Mouse (Mus musculus): ENCODE results near the gene 1110051M20Rik. TPM values are rescaled to one million over a fixed set of nuclear protein-coding genes. Genes with fewer than 3 reads are reported as not detected.

1110051M20Rik gene
- polyA plus RNA-seq, 1 experiment = 45.5 TPM

DNA sequence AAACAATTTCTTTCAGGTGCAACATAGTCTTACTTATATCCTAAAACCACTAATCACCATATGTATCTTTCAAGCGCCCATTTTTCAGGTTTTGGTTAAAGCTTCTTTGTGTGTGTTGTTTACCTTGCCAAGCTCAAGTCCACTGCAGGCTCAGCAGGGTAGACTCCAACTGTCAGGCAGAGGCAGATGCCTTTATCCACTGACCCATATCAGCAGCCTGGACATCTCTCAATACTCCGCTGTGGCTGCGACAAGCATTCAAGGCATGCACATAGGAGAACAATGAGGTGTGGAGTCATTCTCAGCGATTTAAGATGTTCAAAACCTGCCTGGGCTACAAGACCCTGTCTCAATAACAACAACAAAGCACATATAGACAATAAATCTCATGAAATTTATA is 50.4 kb downstream of the 1110051M20Rik start:
- no peak overlapping the region for H3ac ChIP-seq (ENCODE audit: control insufficient read depth, insufficient read length)
- H3K79me2 ChIP-seq (ENCODE audit: control insufficient read depth, insufficient read depth) = no peaks in the 10 kb centered on the region
- no peak overlapping the region for H3K4me2 ChIP-seq (ENCODE audit: low read depth)
- H3K4me3 ChIP-seq = no peak overlapping the region
- no peak for TF ChIP-seq MAX (IDR thresholded peaks at IDR 0.05; ENCODE audit: low read depth)
- TF ChIP-seq TCF3 (IDR thresholded peaks at IDR 0.05; ENCODE audit: insufficient read length, low read depth) = no peak
- no peak for TF ChIP-seq CEBPB (IDR thresholded peaks at IDR 0.05; ENCODE audit: insufficient read depth, poor library complexity, severe bottlenecking)
- no peak for TF ChIP-seq E2F4 (IDR thresholded peaks at IDR 0.05; ENCODE audit: insufficient read depth)
- TF ChIP-seq REST (IDR thresholded peaks at IDR 0.05; ENCODE audit: insufficient read depth, insufficient read length) = no peak
- TF ChIP-seq MYOG (IDR thresholded peaks at IDR 0.05; ENCODE audit: control insufficient read depth in 1 of 3, insufficient read depth in 1 of 3, insufficient read length in 2 of 3, low read depth in 2 of 3) = no peak
- TF ChIP-seq SRF (IDR thresholded peaks at IDR 0.05; ENCODE audit: control insufficient read depth, insufficient read length, low read depth) = no peak
- no peak for TF ChIP-seq POLR2AphosphoS2 (IDR thresholded peaks at IDR 0.05; ENCODE audit: insufficient read length, low read depth)
- no peak for TF ChIP-seq MYOD1 (IDR thresholded peaks at IDR 0.05; ENCODE audit: control insufficient read depth in 1 of 3, insufficient read length in 2 of 3, low read depth in 2 of 3)
- TF ChIP-seq TCF12 (IDR thresholded peaks at IDR 0.05; ENCODE audit: insufficient read depth, poor library complexity, severe bottlenecking) = no peak
- TF ChIP-seq POLR2A (IDR thresholded peaks at IDR 0.05; ENCODE audit: insufficient read length, low read depth) = no peak
- no peak for TF ChIP-seq USF1 (IDR thresholded peaks at IDR 0.05; ENCODE audit: low read depth)
- H3K36me3 ChIP-seq (ENCODE audit: control insufficient read depth, insufficient read depth) = no peaks in the 10 kb centered on the region
- H3K27me3 ChIP-seq (ENCODE audit: control insufficient read depth, insufficient read depth, insufficient read length) = no peaks in the 10 kb centered on the region

DNA sequence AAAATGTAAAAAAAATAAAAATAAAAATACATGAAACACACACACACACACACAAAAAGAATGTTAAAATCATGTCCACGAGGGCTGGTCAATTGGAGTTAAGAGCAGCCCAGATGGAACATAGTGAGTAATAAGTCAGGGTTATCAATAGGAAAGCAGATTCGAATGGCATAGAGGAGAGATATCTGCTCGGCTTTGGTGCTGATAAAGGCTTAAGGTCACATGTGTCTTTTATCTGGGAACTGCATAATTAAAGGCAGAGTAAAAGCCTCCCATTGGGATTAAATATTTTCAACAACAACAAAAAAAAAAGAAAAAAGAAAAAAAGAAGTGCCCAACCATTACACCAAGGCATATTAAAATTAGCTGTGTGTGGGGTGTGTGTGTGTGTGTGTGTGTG is 55.8 kb downstream of the 1110051M20Rik start:
- Histone ChIP-seq H3K36me3 (ENCODE audit: control insufficient read depth, insufficient read depth) (no peaks in the 10 kb centered on the region), H3K27me3 (ENCODE audit: control insufficient read depth, insufficient read depth, insufficient read length) (no peaks in the 10 kb centered on the region), H3ac (ENCODE audit: control insufficient read depth, insufficient read length) (no peak overlapping the region), H3K4me3 (no peak overlapping the region), H3K4me2 (ENCODE audit: low read depth) (peak overlapping the region; percentile 68), H3K79me2 (ENCODE audit: control insufficient read depth, insufficient read depth) (no peaks in the 10 kb centered on the region)
- TF ChIP-seq POLR2A (IDR thresholded peaks at IDR 0.05; ENCODE audit: insufficient read length, low read depth) = no peak
- TF ChIP-seq USF1 (IDR thresholded peaks at IDR 0.05; ENCODE audit: low read depth) = no peak
- no peak for TF ChIP-seq TCF3 (IDR thresholded peaks at IDR 0.05; ENCODE audit: insufficient read length, low read depth)
- no peak for TF ChIP-seq MYOG (IDR thresholded peaks at IDR 0.05; ENCODE audit: control insufficient read depth in 1 of 3, insufficient read depth in 1 of 3, insufficient read length in 2 of 3, low read depth in 2 of 3)
- TF ChIP-seq MAX (IDR thresholded peaks at IDR 0.05; ENCODE audit: low read depth) = no peak
- TF ChIP-seq REST (IDR thresholded peaks at IDR 0.05; ENCODE audit: insufficient read depth, insufficient read length) = no peak
- TF ChIP-seq MYOD1 (IDR thresholded peaks at IDR 0.05; ENCODE audit: control insufficient read depth in 1 of 3, insufficient read length in 2 of 3, low read depth in 2 of 3) = no peak
- TF ChIP-seq CEBPB (IDR thresholded peaks at IDR 0.05; ENCODE audit: insufficient read depth, poor library complexity, severe bottlenecking) = no peak
- TF ChIP-seq SRF (IDR thresholded peaks at IDR 0.05; ENCODE audit: control insufficient read depth, insufficient read length, low read depth) = no peak

DNA sequence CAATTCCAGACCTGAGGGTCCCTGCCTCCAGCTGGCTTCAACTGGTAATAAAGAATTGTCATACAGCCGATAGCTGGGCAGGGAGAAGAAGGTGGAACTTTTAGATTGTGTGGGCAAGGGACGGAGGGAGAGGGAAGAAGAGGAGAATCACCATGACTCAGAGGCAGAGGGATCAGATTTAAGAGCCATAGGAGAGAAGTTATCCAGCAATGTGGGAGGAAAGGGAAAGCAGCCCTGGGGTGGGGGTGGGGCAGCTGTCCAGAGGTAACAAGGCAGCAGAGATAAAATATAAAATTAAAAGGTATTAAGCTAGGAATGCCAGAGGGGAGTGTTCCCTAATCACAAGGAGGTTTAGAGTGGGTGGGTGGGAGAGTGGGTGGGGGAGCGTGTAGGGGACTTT is 56.2 kb downstream of the 1110051M20Rik start:
- Histone ChIP-seq H3K79me2 (ENCODE audit: control insufficient read depth, insufficient read depth) (no peaks in the 10 kb centered on the region), H3K36me3 (ENCODE audit: control insufficient read depth, insufficient read depth) (no peaks in the 10 kb centered on the region), H3K4me3 (no peak overlapping the region), H3K4me2 (ENCODE audit: low read depth) (peak overlapping the region; percentile 68), H3K27me3 (ENCODE audit: control insufficient read depth, insufficient read depth, insufficient read length) (no peaks in the 10 kb centered on the region), H3ac (ENCODE audit: control insufficient read depth, insufficient read length) (no peak overlapping the region)
- TF ChIP-seq CEBPB (IDR thresholded peaks at IDR 0.05; ENCODE audit: insufficient read depth, poor library complexity, severe bottlenecking) (no peak), E2F4 (IDR thresholded peaks at IDR 0.05; ENCODE audit: insufficient read depth) (no peak), POLR2A (IDR thresholded peaks at IDR 0.05; ENCODE audit: insufficient read length, low read depth) (no peak), USF1 (IDR thresholded peaks at IDR 0.05; ENCODE audit: low read depth) (no peak), REST (IDR thresholded peaks at IDR 0.05; ENCODE audit: insufficient read depth, insufficient read length) (no peak), MYOG (IDR thresholded peaks at IDR 0.05; ENCODE audit: control insufficient read depth in 1 of 3, insufficient read depth in 1 of 3, insufficient read length in 2 of 3, low read depth in 2 of 3) (no peak), TCF12 (IDR thresholded peaks at IDR 0.05; ENCODE audit: insufficient read depth, poor library complexity, severe bottlenecking) (no peak), POLR2AphosphoS2 (IDR thresholded peaks at IDR 0.05; ENCODE audit: insufficient read length, low read depth) (no peak), SRF (IDR thresholded peaks at IDR 0.05; ENCODE audit: control insufficient read depth, insufficient read length, low read depth) (no peak), MAX (IDR thresholded peaks at IDR 0.05; ENCODE audit: low read depth) (no peak), TCF3 (IDR thresholded peaks at IDR 0.05; ENCODE audit: insufficient read length, low read depth) (no peak), MYOD1 (IDR thresholded peaks at IDR 0.05; ENCODE audit: control insufficient read depth in 1 of 3, insufficient read length in 2 of 3, low read depth in 2 of 3) (no peak)

DNA sequence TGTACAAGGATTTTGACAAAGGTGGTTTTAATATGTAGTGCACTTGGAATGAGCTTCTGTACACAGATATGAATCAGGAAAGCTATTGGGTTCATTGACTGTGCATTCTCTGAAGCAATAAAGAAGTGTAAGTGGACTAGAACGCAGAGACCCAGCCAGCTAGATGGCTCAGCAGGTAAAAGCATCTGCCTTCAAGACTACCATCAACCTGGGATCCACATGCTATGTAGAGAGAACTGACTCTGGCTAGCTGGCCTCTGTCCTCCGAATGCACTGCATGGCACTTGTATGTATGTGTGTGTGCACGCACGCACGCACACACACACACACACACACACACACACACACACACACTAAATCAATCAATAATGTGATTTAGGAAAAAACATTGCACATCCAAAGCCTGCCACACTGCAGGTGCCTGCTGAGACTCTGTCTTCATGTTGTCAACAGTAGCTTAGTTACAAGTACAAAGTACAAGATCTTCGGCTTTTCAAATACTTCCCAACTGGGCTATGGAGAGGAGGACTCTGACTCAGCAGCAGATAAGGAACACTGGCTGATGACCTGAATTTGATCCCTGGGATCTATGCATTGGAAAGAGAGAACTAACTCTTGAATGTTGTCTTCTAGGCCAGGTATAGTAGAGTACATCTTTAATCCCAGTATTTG is 57.1 kb downstream of the 1110051M20Rik start:
- Histone ChIP-seq H3K79me2 (ENCODE audit: control insufficient read depth, insufficient read depth) (no peaks in the 10 kb centered on the region), H3K4me2 (ENCODE audit: low read depth) (peak overlapping the region; percentile 68), H3K36me3 (ENCODE audit: control insufficient read depth, insufficient read depth) (no peaks in the 10 kb centered on the region), H3ac (ENCODE audit: control insufficient read depth, insufficient read length) (no peak overlapping the region), H3K4me3 (no peak overlapping the region), H3K27me3 (ENCODE audit: control insufficient read depth, insufficient read depth, insufficient read length) (no peaks in the 10 kb centered on the region)
- TF ChIP-seq SRF (IDR thresholded peaks at IDR 0.05; ENCODE audit: control insufficient read depth, insufficient read length, low read depth) (no peak), CEBPB (IDR thresholded peaks at IDR 0.05; ENCODE audit: insufficient read depth, poor library complexity, severe bottlenecking) (no peak), TCF12 (IDR thresholded peaks at IDR 0.05; ENCODE audit: insufficient read depth, poor library complexity, severe bottlenecking) (no peak), MYOD1 (IDR thresholded peaks at IDR 0.05; ENCODE audit: control insufficient read depth in 1 of 3, insufficient read length in 2 of 3, low read depth in 2 of 3) (no peak), TCF3 (IDR thresholded peaks at IDR 0.05; ENCODE audit: insufficient read length, low read depth) (no peak), POLR2AphosphoS2 (IDR thresholded peaks at IDR 0.05; ENCODE audit: insufficient read length, low read depth) (no peak), POLR2A (IDR thresholded peaks at IDR 0.05; ENCODE audit: insufficient read length, low read depth) (no peak), MAX (IDR thresholded peaks at IDR 0.05; ENCODE audit: low read depth) (no peak), E2F4 (IDR thresholded peaks at IDR 0.05; ENCODE audit: insufficient read depth) (no peak), MYOG (IDR thresholded peaks at IDR 0.05; ENCODE audit: control insufficient read depth in 1 of 3, insufficient read depth in 1 of 3, insufficient read length in 2 of 3, low read depth in 2 of 3) (no peak), REST (IDR thresholded peaks at IDR 0.05; ENCODE audit: insufficient read depth, insufficient read length) (no peak), USF1 (IDR thresholded peaks at IDR 0.05; ENCODE audit: low read depth) (no peak)
